Comparison of ENCODE assay signal across 8 mouse cellular contexts in the genomic region with DNA sequence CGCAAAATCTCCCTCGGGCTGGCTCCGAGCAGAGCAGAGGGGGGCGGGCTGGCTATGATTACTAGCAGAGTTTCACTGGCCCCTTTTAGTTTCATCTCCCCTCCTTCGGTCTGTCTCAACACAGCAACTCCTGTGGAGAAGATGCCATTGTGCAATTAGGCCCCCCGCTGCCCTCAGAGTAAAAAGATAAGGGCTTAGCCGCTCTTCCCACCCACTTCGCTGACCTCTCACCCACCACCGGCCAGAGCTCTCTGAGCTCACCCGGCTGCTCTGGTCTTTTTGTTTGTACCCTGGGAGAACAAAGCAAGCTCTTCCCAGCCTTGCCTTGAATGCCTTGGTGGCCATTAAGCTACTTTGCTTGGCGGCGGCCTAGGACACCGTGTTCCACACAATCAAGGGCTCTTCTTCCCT. TPM values are rescaled to one million over a fixed set of nuclear protein-coding genes. Genes with fewer than 3 reads are reported as not detected.
DNase-seq lines count a peak whose midpoint lies in the region; ATAC-seq lines count a peak whose summit lies in the region.

No protein-coding gene starts in this region.

- no peaks in the 10 kb centered on the region for H3K9me3 ChIP-seq in forebrain, embryonic 11.5 days (ENCODE audit: control insufficient read depth, low read length)
- no peaks in the 10 kb centered on the region for H3K9me3 ChIP-seq in forebrain, embryonic 16.5 days (ENCODE audit: control insufficient read depth, low read length)
- no peaks in the 10 kb centered on the region for H3K9me3 ChIP-seq in liver, embryonic 11.5 days (ENCODE audit: control insufficient read depth, low read length)

- H3K36me3 ChIP-seq in forebrain, embryonic 11.5 days (ENCODE audit: control insufficient read depth, insufficient read depth, low read length), result no peaks in the 10 kb centered on the region
- H3K36me3 ChIP-seq in forebrain, embryonic 16.5 days (ENCODE audit: control insufficient read depth, insufficient read depth), result no peaks in the 10 kb centered on the region
- no peaks in the 10 kb centered on the region for H3K36me3 ChIP-seq in liver, embryonic 11.5 days (ENCODE audit: control insufficient read depth, insufficient read depth, low read length)

- H3K27ac ChIP-seq in forebrain, embryonic 11.5 days (ENCODE audit: low read depth, low read length), result no peak overlapping the region
- no peak overlapping the region for H3K27ac ChIP-seq in forebrain, embryonic 16.5 days (ENCODE audit: low read length)
- no peak overlapping the region; the same call in 1 of the 2 replicates for H3K27ac ChIP-seq in liver, embryonic 11.5 days (ENCODE audit: low read depth, low read length)

- H3K27me3 ChIP-seq in forebrain, embryonic 11.5 days (ENCODE audit: control insufficient read depth, insufficient read depth, low read length), result no peaks in the 10 kb centered on the region
- H3K27me3 ChIP-seq in forebrain, embryonic 16.5 days (replicated peaks; ENCODE audit: control insufficient read depth, insufficient read depth, low read length), result no peaks in the 10 kb centered on the region
- no peaks in the 10 kb centered on the region for H3K27me3 ChIP-seq in liver, embryonic 11.5 days (replicated peaks; ENCODE audit: control insufficient read depth, insufficient read depth, low read length)

- H3K4me1 ChIP-seq in forebrain, embryonic 11.5 days (replicated peaks; ENCODE audit: control insufficient read depth, insufficient read depth, low read length), result no peaks in the 10 kb centered on the region
- no peaks in the 10 kb centered on the region for H3K4me1 ChIP-seq in forebrain, embryonic 16.5 days (replicated peaks; ENCODE audit: control insufficient read depth, insufficient read depth, low read length)
- 0 out of 2 replicates have a peak, but pooled peaks cover 3% of the 10 kb centered on the region for H3K4me1 ChIP-seq in liver, embryonic 11.5 days (replicated peaks; ENCODE audit: control insufficient read depth, insufficient read depth, low read length)

- no peak overlapping the region for H3K4me2 ChIP-seq in forebrain, embryonic 11.5 days (ENCODE audit: low read depth, low read length, severe bottlenecking)
- H3K4me2 ChIP-seq in forebrain, embryonic 16.5 days (ENCODE audit: low read length), result no peak overlapping the region
- peak overlapping the region; percentile 49 for H3K4me2 ChIP-seq in liver, embryonic 11.5 days

- DNase-seq in forebrain, embryonic 11.5 days (ENCODE audit: low spot score), result peak; percentile 56
- peak; percentile 32 for DNase-seq in ovary, postnatal 36 days (ENCODE audit: low spot score)
- no peak for DNase-seq in ovary, postnatal 10 days (ENCODE audit: low spot score)
- DNase-seq in liver, embryonic 11.5 days (ENCODE audit: low spot score), result peak; percentile 34
- DNase-seq in yolk sac, embryonic 10.5 days (ENCODE audit: low spot score), result peak; percentile 82
- DNase-seq in right cerebral cortex, postnatal 14 days, result no peak

- H3K9ac ChIP-seq in forebrain, embryonic 11.5 days (ENCODE audit: low read length), result no peak overlapping the region
- H3K9ac ChIP-seq in forebrain, embryonic 16.5 days (replicated peaks; ENCODE audit: low read depth, low read length), result no peak overlapping the region
- peak overlapping the region; percentile 30; the same call in 1 of the 2 replicates for H3K9ac ChIP-seq in liver, embryonic 11.5 days (ENCODE audit: low read depth, low read length)

- 18% methylated on average over 13 of the region's 13 CpGs for WGBS in forebrain, embryonic 11.5 days
- WGBS in forebrain, embryonic 16.5 days, result 27% methylated on average over 13 of the region's 13 CpGs
- 25% methylated on average over 13 of the region's 13 CpGs for WGBS in liver, embryonic 11.5 days

- peak; percentile 77 for ATAC-seq in forebrain, embryonic 11.5 days (replicated peaks; ENCODE audit: low FRiP score)
- no peak for ATAC-seq in forebrain, embryonic 16.5 days
- ATAC-seq in liver, embryonic 11.5 days (replicated peaks; ENCODE audit: low FRiP score), result peak; percentile 58
- ATAC-seq in inflammation-experienced regulatory T-cells, adult 6 months, result no peak

- H3K4me3 ChIP-seq in forebrain, embryonic 11.5 days (ENCODE audit: low read depth, low read length), result no peak overlapping the region
- H3K4me3 ChIP-seq in forebrain, embryonic 16.5 days (replicated peaks; ENCODE audit: low read length), result no peak overlapping the region
- no peak overlapping the region for H3K4me3 ChIP-seq in liver, embryonic 11.5 days (ENCODE audit: low read depth, low read length)

RNA-seq across cellular contexts. Expression of gene Rbbp7, which starts 32.8 kb away (rescaled TPM):
- polyA plus RNA-seq in forebrain, embryonic 11.5 days (2014; fragmentation: Nextera tagmentation; extraction: Ambion mirVana), result 366 and 367 TPM in 2 replicates
- 231 and 261 TPM in 2 replicates for polyA plus RNA-seq in forebrain, embryonic 16.5 days (2015; fragmentation: Nextera tagmentation; extraction: Ambion mirVana)
- polyA plus RNA-seq in liver, embryonic 11.5 days (2014; fragmentation: Nextera tagmentation; extraction: Ambion mirVana), result 410 and 453 TPM in 2 replicates
- polyA plus RNA-seq in inflammation-experienced regulatory T-cells, adult 6 months (2017; shearing (Covaris generic)), result 100 to 1,000 TPM; 127 to 201 (median 130) TPM

Comparison
In these comparisons a context has a peak if more than half of its experiments do, and no peak if none do; other contexts are left out.
1. ATAC-seq: peak in forebrain, embryonic 11.5 days (single experiment) and liver, embryonic 11.5 days (single experiment); none in forebrain, embryonic 16.5 days (single experiment) and inflammation-experienced regulatory T-cells, adult 6 months (single experiment).
2. DNase-seq: peak in forebrain, embryonic 11.5 days (single experiment), ovary, postnatal 36 days (single experiment), liver, embryonic 11.5 days (single experiment) and yolk sac, embryonic 10.5 days (single experiment); none in ovary, postnatal 10 days (single experiment) and right cerebral cortex, postnatal 14 days (single experiment).